Mouse (Mus musculus): ENCODE measurements around the gene Hsd17b7. TPM values are rescaled to one million over a fixed set of nuclear protein-coding genes. Genes with fewer than 3 reads are reported as not detected.
A peak's percentile ranks its signal among the peaks of the same experiment; 100 is the strongest.

The Hsd17b7 gene
- polyA plus RNA-seq, 1 experiment from 2014 or later: 11.3 TPM

DNA sequence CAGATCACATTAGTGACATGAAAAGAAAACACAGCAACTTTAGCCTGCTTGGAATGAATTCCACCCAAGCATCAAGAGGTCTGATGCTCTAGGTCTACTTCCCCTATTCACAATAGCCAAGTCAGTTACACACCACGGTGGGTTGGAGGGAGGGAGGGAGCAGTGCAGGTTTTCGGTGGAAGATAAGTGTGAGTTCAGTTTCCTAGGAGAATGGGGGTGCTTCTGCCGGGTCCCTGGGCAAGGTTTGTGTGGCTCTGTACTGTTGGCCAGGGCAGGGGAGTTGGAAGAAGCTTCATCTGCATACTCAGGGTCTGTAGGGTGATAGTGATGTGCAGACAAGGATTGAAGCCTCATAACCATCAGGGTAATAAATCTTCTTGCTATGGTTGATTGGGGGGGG is 23.0 kb downstream of the Hsd17b7 start:
- H3K27me3 ChIP-seq: no peaks in the 10 kb centered on the region
- DNase-seq (ENCODE audit: low read depth, low spot score) (no peak), ATAC-seq (no peak)
- ChIA-PET CTCF (no interaction called here), POLR2A (no interaction called here)
- in situ Hi-C loops (cut with MboI; ENCODE audit: low pct_unique_long_range_greater_than_20kb): no loop called here
- TF ChIP-seq CTCF (IDR thresholded peaks at IDR 0.05): no peak

DNA sequence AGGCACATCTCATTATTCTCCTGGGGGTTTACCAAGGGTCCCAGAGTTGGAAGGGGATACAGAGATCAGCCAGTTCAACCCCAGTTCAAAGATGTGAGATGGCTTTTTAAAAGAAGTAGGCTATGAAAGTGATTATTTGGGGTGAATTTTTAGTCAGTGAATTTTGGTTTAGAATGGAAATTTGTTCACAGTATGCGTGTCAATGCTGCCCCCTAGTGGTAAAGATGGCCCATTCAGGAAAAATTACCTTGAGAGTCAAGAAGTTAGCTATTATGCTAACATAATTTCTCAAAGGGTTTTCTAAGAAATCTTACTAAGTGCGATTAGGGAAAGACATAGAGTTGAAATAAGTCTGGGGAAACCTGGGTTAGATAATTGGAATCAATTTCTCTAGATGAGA is 29.7 kb downstream of the Hsd17b7 start:
- POLR2A ChIA-PET: no interaction called here
- DNase-seq (ENCODE audit: low read depth, low spot score): no peak
- peak; percentile 64 for TF ChIP-seq CTCF (IDR thresholded peaks at IDR 0.05)
- in situ Hi-C loops (cut with MboI; ENCODE audit: low pct_unique_long_range_greater_than_20kb): no loop called here
- H3K27me3 ChIP-seq: no peaks in the 10 kb centered on the region
- CTCF ChIA-PET: interaction anchor here (0.6 to 8.0 kb wide), 9 partner anchors 10 to 262 kb away, joined by 3 to 83 read pairs (median 4); partner anchors contain the start of gene Ccdc190
- ATAC-seq: no peak

DNA sequence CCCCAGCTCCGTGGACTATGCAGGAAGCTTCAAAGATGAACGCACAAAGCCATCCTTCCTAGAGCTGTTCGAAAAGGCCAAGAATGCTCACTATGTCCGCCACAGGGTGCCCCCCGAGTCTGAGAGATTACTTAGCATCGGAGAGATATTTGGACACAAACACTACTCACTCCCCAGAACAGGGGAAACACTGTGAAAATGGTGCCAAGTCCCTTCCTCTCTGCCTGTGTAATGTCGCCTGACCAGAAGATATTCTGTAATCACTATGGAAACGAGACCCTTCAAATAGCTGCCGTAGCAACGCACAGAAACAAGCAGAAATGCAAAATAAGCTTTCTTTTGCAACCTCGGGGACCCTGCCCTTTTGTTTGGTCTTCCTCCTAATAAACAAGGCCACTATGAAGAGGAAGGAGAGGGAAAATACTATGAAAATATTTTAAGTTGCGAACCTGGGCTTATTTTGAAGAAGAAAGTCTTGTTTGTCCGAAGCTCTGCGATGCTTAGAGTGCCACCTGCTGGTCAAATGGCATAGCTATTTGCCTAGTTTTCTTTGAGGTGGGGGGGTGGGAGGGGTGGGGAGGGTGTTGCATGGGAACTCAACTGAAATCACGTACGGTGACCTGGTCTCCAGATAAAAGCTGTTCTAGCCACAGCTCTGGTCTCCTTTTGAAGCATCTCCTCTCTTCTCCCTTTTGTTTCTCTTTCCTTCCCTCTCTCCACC is 34.9 kb downstream of the Hsd17b7 start:
- no peak for ATAC-seq
- DNase-seq (ENCODE audit: low read depth, low spot score): no peak
- in situ Hi-C loops (cut with MboI; ENCODE audit: low pct_unique_long_range_greater_than_20kb): no loop called here
- TF ChIP-seq CTCF (IDR thresholded peaks at IDR 0.05): peak; percentile 66
- ChIA-PET CTCF (interaction anchor here (0.6 to 8.0 kb wide), 16 partner anchors 13 to 417 kb away, joined by 3 to 83 read pairs (median 4); no protein-coding TSS in a partner anchor), POLR2A (interaction anchor here (0.7 kb wide), 1 partner anchor 35 kb away, joined by 4 read pairs; no protein-coding TSS in a partner anchor)
- H3K27me3 ChIP-seq: no peaks in the 10 kb centered on the region

DNA sequence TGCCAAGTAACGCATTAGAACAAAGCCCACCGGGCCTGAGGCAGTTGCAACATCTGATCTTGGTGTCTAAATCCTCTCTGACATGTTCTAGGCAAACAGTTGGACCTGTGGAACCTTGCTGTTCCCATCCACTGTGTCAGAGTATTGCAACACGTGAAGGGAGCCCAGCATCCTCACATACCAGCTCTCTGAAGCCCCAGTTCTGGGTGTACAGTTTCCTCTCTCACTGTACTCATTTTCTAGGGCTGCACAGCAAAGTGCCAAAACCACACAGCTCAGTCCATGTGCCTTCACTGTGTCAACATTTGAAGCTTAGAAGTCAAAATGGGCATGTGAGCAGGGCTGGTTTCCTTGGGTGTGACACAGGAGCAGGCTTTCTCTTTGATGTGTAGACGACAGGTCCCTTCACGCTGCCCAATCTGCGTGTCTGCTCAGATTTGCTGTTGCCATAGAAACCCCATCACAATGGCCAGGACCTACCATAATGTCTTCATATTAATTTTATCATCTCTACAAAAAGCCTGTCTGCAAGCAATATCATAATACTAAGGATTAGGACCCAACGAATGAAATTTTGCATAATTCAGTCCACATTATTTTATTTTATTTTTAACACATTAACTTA is 36.8 kb downstream of the Hsd17b7 start:
- no peak for DNase-seq (ENCODE audit: low read depth, low spot score)
- no peak for TF ChIP-seq CTCF (IDR thresholded peaks at IDR 0.05)
- in situ Hi-C loops (cut with MboI; ENCODE audit: low pct_unique_long_range_greater_than_20kb): no loop called here
- no peaks in the 10 kb centered on the region for H3K27me3 ChIP-seq
- ATAC-seq: no peak
- POLR2A ChIA-PET: no interaction called here
- CTCF ChIA-PET: interaction anchor here (0.7 to 1.0 kb wide), 2 partner anchors 183 to 204 kb away, joined by 3 to 4 read pairs; no protein-coding TSS in a partner anchor

DNA sequence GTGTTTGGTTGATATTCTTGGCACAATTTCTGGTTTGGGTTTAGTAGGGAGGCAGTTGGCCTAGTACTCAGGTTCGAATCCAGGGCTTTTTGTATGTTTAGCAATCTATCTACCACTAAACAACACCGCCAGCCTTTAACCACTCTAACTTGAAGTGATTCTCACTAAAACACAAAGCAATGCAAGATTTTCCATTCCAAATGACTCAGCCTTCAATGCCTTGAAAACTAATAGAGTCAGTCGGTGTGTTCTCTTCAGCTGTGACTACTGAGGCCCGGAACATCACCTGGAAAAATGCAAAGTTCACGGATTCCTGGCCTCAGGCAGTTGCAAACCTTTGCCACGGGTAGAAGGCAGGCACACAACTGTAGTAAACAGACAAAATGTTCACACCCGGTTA is 37.3 kb downstream of the Hsd17b7 start:
- POLR2A ChIA-PET: no interaction called here
- no peaks in the 10 kb centered on the region for H3K27me3 ChIP-seq
- TF ChIP-seq CTCF (IDR thresholded peaks at IDR 0.05): no peak
- DNase-seq (ENCODE audit: low read depth, low spot score): no peak
- CTCF ChIA-PET: interaction anchor here (0.7 to 1.0 kb wide), 2 partner anchors 184 to 204 kb away, joined by 3 to 4 read pairs; no protein-coding TSS in a partner anchor
- no peak for ATAC-seq
- in situ Hi-C loops (cut with MboI; ENCODE audit: low pct_unique_long_range_greater_than_20kb): no loop called here

DNA sequence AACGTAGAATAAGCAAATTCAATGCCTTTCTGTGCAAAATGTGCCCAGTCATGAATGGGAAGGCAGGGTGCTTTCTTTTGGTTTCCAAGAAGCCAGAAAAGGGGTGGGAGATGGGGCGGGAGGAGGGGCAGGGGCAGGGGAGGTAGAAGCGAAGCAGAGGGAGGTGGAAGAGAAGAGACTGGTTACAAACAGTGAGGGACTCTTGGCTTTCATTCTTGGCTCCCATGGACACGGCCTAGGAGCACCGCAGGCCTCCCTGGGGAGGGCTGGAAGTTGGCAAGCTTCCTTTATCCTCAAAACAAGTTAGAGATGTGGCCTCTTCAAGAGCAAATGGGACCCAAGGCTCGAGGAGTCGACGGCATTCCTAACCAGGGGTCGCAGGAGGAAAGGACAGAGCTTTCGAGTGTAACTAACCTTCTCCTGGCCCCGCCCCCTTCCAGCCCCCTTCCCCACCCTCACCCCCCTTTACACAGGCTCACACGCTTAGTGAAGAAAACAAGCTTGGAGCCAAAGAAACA is 40.5 kb downstream of the Hsd17b7 start, which contains the start of gene Ccdc190:
Gene Ccdc190 (plus strand): TSS at position 195 of the 518 bp plus-strand sequence.
- POLR2A ChIA-PET: no interaction called here
- no peak for DNase-seq (ENCODE audit: low read depth, low spot score)
- no peak for TF ChIP-seq CTCF (IDR thresholded peaks at IDR 0.05)
- CTCF ChIA-PET: interaction anchor here (0.9 to 3.6 kb wide), 4 partner anchors 10 to 387 kb away, joined by 3 to 18 read pairs (median 7); no protein-coding TSS in a partner anchor
- ATAC-seq: no peak
- in situ Hi-C loops (cut with MboI; ENCODE audit: low pct_unique_long_range_greater_than_20kb): no loop called here
- H3K27me3 ChIP-seq: no peaks in the 10 kb centered on the region

DNA sequence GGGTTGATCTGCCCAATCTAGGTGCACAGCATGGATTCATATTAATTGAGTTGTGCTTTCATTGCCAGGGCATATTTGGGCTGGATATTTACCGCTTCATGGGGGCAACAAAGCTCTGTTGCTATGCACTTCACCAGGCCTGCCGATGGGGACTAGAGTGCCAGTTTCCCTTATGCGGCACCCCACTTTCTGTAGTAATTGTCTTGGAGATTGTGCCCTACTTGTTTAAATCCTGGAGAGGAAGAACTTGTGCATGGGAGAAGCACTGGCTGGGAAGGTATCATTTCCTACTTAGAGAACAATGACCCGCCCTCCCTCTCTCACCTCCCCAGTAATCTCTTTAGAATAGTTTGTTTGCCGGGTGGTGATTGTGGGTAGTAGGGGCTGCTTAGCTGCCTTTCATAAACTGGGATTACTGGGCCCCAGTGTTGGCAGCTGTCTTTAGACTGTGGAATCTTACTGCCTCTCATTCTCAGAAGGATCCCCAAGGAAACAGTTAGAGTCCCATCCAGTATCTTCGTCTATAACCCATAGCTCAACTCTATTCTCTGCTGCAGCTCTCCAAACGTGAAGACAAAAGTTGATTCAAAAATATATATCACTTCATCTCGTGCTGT is 41.2 kb downstream of the Hsd17b7 start:
- ChIA-PET CTCF (interaction anchor here (0.9 to 3.6 kb wide), 5 partner anchors 9 to 387 kb away, joined by 3 to 18 read pairs (median 4); no protein-coding TSS in a partner anchor), POLR2A (interaction anchor here (0.6 kb wide), 1 partner anchor 185 kb away, joined by 3 read pairs; no protein-coding TSS in a partner anchor)
- ATAC-seq (no peak), DNase-seq (ENCODE audit: low read depth, low spot score) (no peak)
- in situ Hi-C loops (cut with MboI; ENCODE audit: low pct_unique_long_range_greater_than_20kb): no loop called here
- no peak for TF ChIP-seq CTCF (IDR thresholded peaks at IDR 0.05)
- no peaks in the 10 kb centered on the region for H3K27me3 ChIP-seq

DNA sequence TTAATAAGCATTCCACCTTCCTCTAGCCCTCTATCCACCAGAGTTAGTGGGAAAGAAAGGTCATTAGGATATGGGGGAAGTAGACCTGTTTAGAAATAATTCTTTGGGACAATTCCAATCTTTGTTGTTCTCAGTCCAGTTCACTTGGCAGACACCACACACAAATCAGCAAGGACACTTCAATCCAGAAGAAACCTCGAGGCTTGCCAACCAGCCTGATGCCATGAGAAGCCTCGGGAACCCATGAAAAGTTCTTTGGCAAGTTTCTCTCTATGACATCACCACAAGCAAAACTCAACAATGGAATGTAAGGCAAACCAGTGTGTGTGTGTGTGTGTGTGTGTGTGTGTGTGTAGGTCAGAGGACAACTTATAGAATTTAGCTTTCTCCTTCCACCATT is 44.5 kb downstream of the Hsd17b7 start:
- no peaks in the 10 kb centered on the region for H3K27me3 ChIP-seq
- POLR2A ChIA-PET: no interaction called here

DNA sequence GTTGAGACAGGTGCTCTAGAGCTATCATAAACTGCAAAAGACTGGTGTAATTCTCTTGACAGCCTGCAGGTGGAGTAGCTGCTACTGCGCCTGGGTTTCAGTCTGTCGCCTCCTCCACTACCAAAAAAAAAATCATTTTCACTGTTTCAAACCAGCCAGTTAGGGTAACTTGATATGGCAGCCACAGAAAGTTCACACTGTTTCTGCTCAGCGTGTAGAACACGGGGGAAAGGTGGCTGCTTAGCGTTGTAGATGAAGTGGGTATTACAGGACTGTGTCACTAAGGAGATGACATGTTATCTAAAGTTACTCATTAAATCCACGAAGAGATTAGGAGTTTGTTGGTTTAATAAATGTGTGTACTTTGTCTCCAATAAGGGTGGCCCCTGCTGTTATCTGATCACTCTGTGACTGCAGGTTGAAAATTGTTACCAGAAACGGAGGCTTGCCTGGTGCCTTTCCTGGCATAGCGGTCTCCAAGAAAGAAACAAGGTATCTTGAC is 47.3 kb downstream of the Hsd17b7 start:
- H3K27me3 ChIP-seq: no peaks in the 10 kb centered on the region
- CTCF ChIA-PET: interaction anchor here (0.8 to 8.9 kb wide), 10 partner anchors 15 to 404 kb away, joined by 3 to 201 read pairs (median 4); partner anchors contain the start of gene Nuf2
- in situ Hi-C loops (cut with MboI; ENCODE audit: low pct_unique_long_range_greater_than_20kb): loop anchor here (5.0 kb wide), 2 partner anchors 254 to 389 kb away; partner anchors contain the start of gene Nuf2
- peak; percentile 87 for TF ChIP-seq CTCF (IDR thresholded peaks at IDR 0.05)
- POLR2A ChIA-PET: no interaction called here
- ATAC-seq (peak; percentile 72), DNase-seq (ENCODE audit: low read depth, low spot score) (no peak)

More for the DNA sequence above, 44.5 kb downstream of the Hsd17b7 start:
- no peak for ATAC-seq
- TF ChIP-seq CTCF (IDR thresholded peaks at IDR 0.05): no peak
- in situ Hi-C loops (cut with MboI; ENCODE audit: low pct_unique_long_range_greater_than_20kb): loop anchor here (5.0 kb wide), 2 partner anchors 257 to 392 kb away; partner anchors contain the start of gene Nuf2
- CTCF ChIA-PET: interaction anchor here (8.9 kb wide), 1 partner anchor 13 kb away, joined by 83 read pairs; no protein-coding TSS in a partner anchor
- no peak for DNase-seq (ENCODE audit: low read depth, low spot score)

DNA sequence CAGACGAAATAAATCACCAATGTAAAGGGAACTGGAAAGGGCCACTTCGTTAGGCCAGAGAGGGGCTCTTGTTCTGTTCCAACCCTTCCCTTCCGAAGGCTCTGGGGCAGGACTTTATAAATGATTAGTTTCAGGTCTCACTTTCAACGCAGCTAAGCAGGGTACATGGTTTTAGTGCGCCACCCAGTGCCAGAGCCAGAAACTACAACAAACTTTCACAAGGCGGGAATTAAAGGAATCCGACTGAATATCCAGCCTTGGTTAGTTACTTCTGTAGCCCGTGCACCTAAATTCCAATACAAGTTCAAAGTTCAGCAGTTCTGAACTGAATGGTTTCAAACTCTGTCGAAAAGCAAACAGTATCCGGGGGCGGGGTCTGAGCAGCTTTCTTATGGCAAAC is 49.8 kb downstream of the Hsd17b7 start:
- in situ Hi-C loops (cut with MboI; ENCODE audit: low pct_unique_long_range_greater_than_20kb): no loop called here
- POLR2A ChIA-PET: no interaction called here
- CTCF ChIA-PET: interaction anchor here (0.9 to 8.9 kb wide), 13 partner anchors 18 to 414 kb away, joined by 3 to 201 read pairs (median 5); partner anchors contain the start of gene Nuf2

More for the DNA sequence above, 49.8 kb downstream of the Hsd17b7 start:
- ATAC-seq: peak; percentile 45
- H3K27me3 ChIP-seq: no peaks in the 10 kb centered on the region
- TF ChIP-seq CTCF (IDR thresholded peaks at IDR 0.05): peak; percentile 78
- no peak for DNase-seq (ENCODE audit: low read depth, low spot score)

Data from Patski (cell line).